Mouse (Mus musculus) kidney, postnatal 0 days (tissue): ENCODE data around the gene Krt6a. TPM values are rescaled to one million over a fixed set of nuclear protein-coding genes. Genes with fewer than 3 reads are reported as not detected.

Experiments
- ATAC-seq: fragments of 200-750 bp; cut with Nextera tagmentation; replicated peaks from 2 replicates; pipeline ENCODE4 v1.8.0; 2017; ENCODE audit warnings: low read depth, moderate number of reproducible peaks, moderate TSS enrichment, moderate library complexity; ENCODE audit not compliant: low FRiP score
- DNase-seq: peaks from one replicate; pipeline ENCODE4 v3.0.0-alpha.2; 2016; ENCODE audit warnings: low spot score
- H3K27ac ChIP-seq: fragments of 300-500 bp; sonication (generic); 2 replicates; pipeline ENCODE4 v1.5.1; 2014; ENCODE audit warnings: mild to moderate bottlenecking
- H3K27me3 ChIP-seq: fragments of 300-500 bp; sonication (generic); 2 replicates; pipeline ENCODE4 v1.6.1; 2014; ENCODE audit warnings: low read length, mixed read lengths; ENCODE audit not compliant: insufficient read depth
- H3K36me3 ChIP-seq: fragments of 300-500 bp; sonication (generic); 2 replicates; pipeline ENCODE4 v1.6.1; 2014; ENCODE audit warnings: low read length, mixed read lengths; ENCODE audit not compliant: insufficient read depth
- H3K4me1 ChIP-seq: fragments of 300-500 bp; sonication (generic); replicated peaks from 2 replicates; pipeline ENCODE4 v1.6.1; 2014; ENCODE audit warnings: antibody characterized with exemption, low read length, mixed read lengths; ENCODE audit not compliant: insufficient read depth
- H3K4me2 ChIP-seq: fragments of 300-500 bp; sonication (generic); 2 replicates; pipeline ENCODE4 v1.6.1; 2014; ENCODE audit warnings: mild to moderate bottlenecking, low read length, moderate library complexity, mixed read lengths
- H3K4me3 ChIP-seq: fragments of 300-500 bp; sonication (generic); replicated peaks from 2 replicates; pipeline ENCODE4 v1.5.1; 2014; ENCODE audit warnings: low read depth, low read length
- H3K9ac ChIP-seq: fragments of 300-500 bp; sonication (generic); 2 replicates; pipeline ENCODE4 v1.6.1; 2014; ENCODE audit warnings: low read depth, low read length
- H3K9me3 ChIP-seq: fragments of 300-500 bp; sonication (generic); replicated peaks from 2 replicates; pipeline ENCODE4 v1.6.1; 2016; ENCODE audit warnings: low read length, inconsistent platforms, mixed read lengths
- CTCF ChIP-seq: IDR thresholded peaks from 2 replicates; pipeline ENCODE4 v1.5.1; 2016; ENCODE audit warnings: antibody characterized with exemption, low read depth, mild to moderate bottlenecking, moderate library complexity
- WGBS: fragments of 180-500 bp; shearing (Covaris S2); extraction: QIAGEN DNeasy Blood & Tissue Kit; methylation state at CpG from one replicate; pipeline ENCODE4 v1.1.7; 2014; 5-methylcytosine and 5-hydroxymethylcytosine counted together
- microRNA-seq: library from miRNA; unstranded; fragments of <30 nt; microRNA quantifications from one replicate; pipeline ENCODE4, GENCODE M21; 2016
- polyA plus RNA-seq: library from polyadenylated mRNA; unstranded; fragments of >200 nt; fragmentation: Nextera tagmentation; extraction: Ambion mirVana; gene quantifications from 2 replicates; pipeline ENCODE4 v1.2.1, GENCODE M21; 2015

Krt6a gene
- polyA plus RNA-seq, 1 experiment from 2014 or later, result not detected

GRCm38 (mm10) chr15:101652736-101653265, 41.3 kb downstream of the Krt6a start:
- H3K4me1 ChIP-seq, result no peaks in the 10 kb centered on the region
- no peaks in the 10 kb centered on the region for H3K9me3 ChIP-seq
- no peak for ATAC-seq
- TF ChIP-seq CTCF, result no peak
- H3K4me3 ChIP-seq, result no peak overlapping the region
- no peak overlapping the region for H3K4me2 ChIP-seq
- WGBS, result 86% methylated on average over 5 of the region's 5 CpGs
- H3K9ac ChIP-seq, result no peak overlapping the region
- H3K36me3 ChIP-seq, result no peaks in the 10 kb centered on the region
- DNase-seq, result no peak
- H3K27me3 ChIP-seq, result no peaks in the 10 kb centered on the region
- H3K27ac ChIP-seq, result no peak overlapping the region

DNA sequence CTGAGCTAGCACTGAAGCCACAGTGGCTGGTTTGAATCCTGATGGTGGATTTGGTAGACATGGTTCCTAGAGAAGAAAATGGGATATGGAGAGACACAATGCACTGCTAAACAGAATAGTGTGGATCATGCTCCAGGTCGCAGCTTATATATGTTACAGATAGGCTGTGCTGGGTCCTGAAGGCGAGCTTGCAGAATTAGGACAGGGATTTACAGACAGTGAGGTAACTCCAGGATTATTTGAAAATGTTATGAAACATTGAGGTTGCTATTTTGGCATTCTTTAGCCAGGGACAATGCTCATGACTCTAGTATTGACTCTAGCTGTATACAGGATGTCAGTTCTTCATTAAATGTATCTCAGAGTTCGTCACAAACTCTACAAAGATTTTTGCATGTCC, 46.8 kb downstream of the Krt6a start, which contains the start of gene Gm5478:
Gene Gm5478, minus strand, starts transcription at position 101 of the 400 bp plus-strand sequence.
- ATAC-seq, result no peak
- 73% methylated on average over 3 of the region's 3 CpGs for WGBS

More for the DNA sequence above, 46.8 kb downstream of the Krt6a start, which contains the start of gene Gm5478:
- no peak for DNase-seq
- no peaks in the 10 kb centered on the region for H3K9me3 ChIP-seq
- H3K27ac ChIP-seq, result no peak within 1 kb of the TSS
- H3K4me1 ChIP-seq, result no peaks in the 10 kb centered on the region
- no peak within 1 kb of the TSS for H3K9ac ChIP-seq
- no peaks in the 10 kb centered on the region for H3K27me3 ChIP-seq
- H3K36me3 ChIP-seq, result no peaks in the 10 kb centered on the region
- H3K4me2 ChIP-seq, result no peak within 1 kb of the TSS
- no peak for TF ChIP-seq CTCF
- no peak within 1 kb of the TSS for H3K4me3 ChIP-seq

Small RNAs within 50 kb of the gene (microRNA-seq; reads per million reads assigned to microRNA genes)
- gene Gm44323 (not detected), gene Gm44342 (not detected), gene Gm44383 (not detected), gene Gm44479 (not detected)

Other genes with a start within 250 kb of the Krt6a start
- gene Krt88, start 246.6 kb downstream of the Krt6a start, polyA plus RNA-seq, result 0.13 TPM in 1 of 2 replicates, not detected in the other
- not detected in 2 replicates for gene Krt81, start 230.6 kb downstream of the Krt6a start, polyA plus RNA-seq
- gene Krt86, start 220.8 kb downstream of the Krt6a start, polyA plus RNA-seq, result not detected in 2 replicates
- not detected in 2 replicates for gene Krt83, start 202.8 kb downstream of the Krt6a start, polyA plus RNA-seq
- not detected in 2 replicates for gene Gm49425, start 177.0 kb downstream of the Krt6a start, polyA plus RNA-seq
- not detected in 2 replicates for gene Krt84, start 161.5 kb downstream of the Krt6a start, polyA plus RNA-seq
- gene Krt82, start 143.6 kb downstream of the Krt6a start, polyA plus RNA-seq, result not detected in 2 replicates
- 0.09 TPM in 1 of 2 replicates, not detected in the other for gene Krt90, start 131.4 kb downstream of the Krt6a start, polyA plus RNA-seq
- gene Krt75, start 120.4 kb downstream of the Krt6a start, polyA plus RNA-seq, result 0.14 and 0.20 TPM in 2 replicates
- gene Gm5414, start 66.1 kb downstream of the Krt6a start, polyA plus RNA-seq, result not detected in 2 replicates
- not detected in 2 replicates for gene Gm5478, start 46.9 kb downstream of the Krt6a start, polyA plus RNA-seq
- gene Krt6b, start 14.0 kb downstream of the Krt6a start, polyA plus RNA-seq, result not detected in 2 replicates
- 0.77 and 3.0 TPM in 2 replicates for gene Krt5, start 18.6 kb upstream of the Krt6a start, polyA plus RNA-seq
- not detected in 2 replicates for gene Krt71, start 48.8 kb upstream of the Krt6a start, polyA plus RNA-seq
- gene Krt72, start 92.2 kb upstream of the Krt6a start, polyA plus RNA-seq, result not detected in 2 replicates
- gene Krt73, start 108.0 kb upstream of the Krt6a start, polyA plus RNA-seq, result not detected in 2 replicates
- gene Krt2, start 123.9 kb upstream of the Krt6a start, polyA plus RNA-seq, result not detected in 2 replicates
- gene Krt1, start 156.5 kb upstream of the Krt6a start, polyA plus RNA-seq, result 0.59 and 1.1 TPM in 2 replicates
- not detected in 2 replicates for gene Krt77, start 175.4 kb upstream of the Krt6a start, polyA plus RNA-seq
- not detected in 2 replicates for gene Krt76, start 198.6 kb upstream of the Krt6a start, polyA plus RNA-seq
- gene Krt4, start 230.4 kb upstream of the Krt6a start, polyA plus RNA-seq, result 0.46 and 0.93 TPM in 2 replicates
- 0.08 and 0.29 TPM in 2 replicates for gene Krt79, start 246.0 kb upstream of the Krt6a start, polyA plus RNA-seq